Mouse (Mus musculus) left cerebral cortex, adult 11 months (tissue): Measurements from ENCODE around the gene Gcsam.
A peak's percentile ranks its signal among the peaks of the same experiment; 100 is the strongest.

Experiments used
- DNase-seq: peaks from one replicate; pipeline ENCODE4 v3.0.0; 2022; ENCODE audit warnings: low spot score

Gcsam gene

DNA sequence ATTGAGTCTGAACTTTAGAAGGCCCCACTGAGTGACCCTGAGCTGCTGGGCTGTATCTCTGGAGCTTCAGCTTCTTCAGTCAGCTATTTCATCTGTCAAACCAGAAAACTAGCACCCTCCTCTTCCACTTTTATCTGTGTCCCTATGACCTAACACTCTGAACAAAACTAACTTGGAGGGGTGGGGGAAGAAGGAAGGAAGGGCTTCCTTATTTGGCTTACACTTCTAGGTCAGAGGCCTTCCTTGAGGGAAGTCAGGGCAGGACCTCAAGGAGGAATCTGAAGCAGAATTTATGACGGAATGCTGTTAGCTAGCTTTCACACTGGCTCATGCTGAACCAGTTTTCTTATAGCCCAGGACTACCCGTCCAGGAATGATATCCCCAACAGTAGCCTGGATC is 41.3 kb downstream of the Gcsam start:
- no peak for DNase-seq

DNA sequence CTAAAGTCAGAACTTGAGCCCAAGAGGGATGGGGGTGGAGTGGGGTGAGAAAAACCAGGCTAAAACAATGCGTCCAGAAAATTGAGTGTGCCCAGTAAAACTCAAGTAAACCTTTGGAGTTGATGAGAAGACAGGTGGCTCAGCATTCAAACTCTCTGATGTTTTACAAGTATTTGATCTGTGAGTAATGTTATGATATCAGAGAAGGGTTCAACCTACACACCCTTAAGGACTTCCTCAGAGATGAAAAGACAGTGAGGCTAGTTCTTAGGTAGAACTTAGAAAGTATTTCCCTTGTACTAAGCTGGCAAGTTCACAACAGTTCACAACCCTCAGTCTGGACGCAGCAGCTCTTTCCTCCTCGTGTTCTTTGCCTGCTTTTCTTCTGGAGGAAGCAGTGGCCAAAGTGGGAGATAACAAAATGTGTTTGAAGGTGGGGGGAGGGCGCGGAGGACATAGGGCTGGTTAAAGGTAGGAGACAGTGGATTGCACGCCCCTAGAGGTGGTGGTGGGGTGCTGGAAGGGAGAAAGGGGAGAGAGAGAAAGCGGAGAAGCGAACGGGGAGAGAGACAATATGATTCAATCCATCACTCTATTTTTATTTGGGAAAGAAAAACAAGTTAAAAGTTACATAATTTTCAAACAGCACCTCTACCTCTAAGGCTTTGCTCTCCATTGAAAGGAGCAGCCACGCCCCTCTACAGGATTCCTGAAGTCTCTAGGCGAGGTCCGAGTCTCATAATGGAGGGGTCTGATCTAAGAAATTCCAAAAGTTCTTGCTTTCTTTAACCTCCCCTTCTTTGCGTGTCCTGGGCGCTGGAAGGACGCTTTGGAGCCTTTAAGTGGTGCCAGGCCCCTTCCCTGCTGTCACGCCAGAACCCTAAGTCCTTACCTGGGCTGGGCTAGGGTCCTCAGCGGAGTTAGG is 43.1 kb downstream of the Gcsam start:
- no peak for DNase-seq

DNA sequence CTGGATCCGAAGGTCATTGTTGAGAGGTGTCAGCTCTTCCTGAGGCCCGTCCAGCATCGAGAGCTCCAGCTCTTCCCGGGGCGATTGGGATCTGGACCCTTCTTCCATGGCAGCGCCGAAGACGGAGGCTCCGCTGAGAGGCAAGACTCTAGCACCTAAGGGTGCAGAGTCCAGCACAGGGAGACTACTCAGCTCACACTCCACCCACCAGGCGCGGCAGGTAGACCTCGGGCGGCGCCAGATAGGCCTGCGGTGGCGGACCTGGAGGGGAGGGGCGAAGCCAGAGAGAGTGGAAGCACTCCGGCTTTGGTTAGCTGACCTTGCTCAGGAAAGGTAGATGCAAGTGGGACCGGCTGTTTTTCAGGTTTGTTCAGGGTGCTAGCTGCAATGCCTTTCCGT is 43.8 kb downstream of the Gcsam start, which contains the start of gene BC016579:
TSS of gene BC016579 (minus strand) at position 135 of the 399 bp plus-strand sequence.
- no peak for DNase-seq

DNA sequence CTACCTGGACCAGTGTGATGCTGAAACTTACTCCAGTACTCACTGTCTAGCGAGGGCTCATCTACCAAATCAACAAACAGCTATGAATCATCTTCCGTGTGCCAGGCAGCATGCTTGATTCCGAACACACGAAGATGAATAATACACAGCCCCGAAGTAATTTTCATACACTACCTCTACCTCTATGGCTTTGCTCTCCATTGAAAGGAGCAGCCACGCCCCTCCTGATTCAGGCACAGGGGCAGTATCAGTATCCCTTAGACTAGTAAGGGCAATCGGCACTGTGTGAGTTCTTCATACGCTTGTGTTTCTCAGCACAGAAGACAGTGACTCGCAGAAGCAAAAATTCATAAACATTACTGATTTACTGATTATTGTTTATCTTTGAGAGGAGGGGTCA is 44.3 kb downstream of the Gcsam start:
- DNase-seq, result no peak

DNA sequence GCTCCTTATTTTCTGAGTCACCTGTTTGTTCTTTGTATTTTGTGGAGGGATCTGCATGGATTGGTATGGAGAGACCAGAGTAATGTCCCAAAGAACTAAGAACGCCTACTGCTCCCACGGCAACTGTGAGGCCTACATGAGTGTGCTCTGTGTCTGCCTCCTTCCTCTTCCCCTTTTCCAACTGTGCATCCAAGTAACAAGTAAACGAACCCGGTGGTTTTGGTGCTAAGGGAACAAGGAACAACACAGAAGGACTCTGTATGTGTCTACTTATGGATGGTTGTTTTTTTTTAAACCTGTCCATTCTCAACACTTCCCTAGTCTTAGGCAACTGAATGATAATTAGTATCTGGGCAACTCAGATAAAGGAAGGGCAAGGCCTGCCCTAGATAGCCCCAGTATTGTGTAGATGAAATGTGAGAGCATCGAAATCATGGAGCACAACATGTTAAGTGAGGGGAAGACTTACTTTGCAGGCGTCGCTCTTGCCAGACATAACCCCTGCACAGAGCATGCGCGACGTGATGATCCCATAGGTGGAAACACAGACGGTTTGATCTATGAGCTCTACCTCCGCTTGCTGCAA is 47.5 kb downstream of the Gcsam start:
- no peak for DNase-seq

DNA sequence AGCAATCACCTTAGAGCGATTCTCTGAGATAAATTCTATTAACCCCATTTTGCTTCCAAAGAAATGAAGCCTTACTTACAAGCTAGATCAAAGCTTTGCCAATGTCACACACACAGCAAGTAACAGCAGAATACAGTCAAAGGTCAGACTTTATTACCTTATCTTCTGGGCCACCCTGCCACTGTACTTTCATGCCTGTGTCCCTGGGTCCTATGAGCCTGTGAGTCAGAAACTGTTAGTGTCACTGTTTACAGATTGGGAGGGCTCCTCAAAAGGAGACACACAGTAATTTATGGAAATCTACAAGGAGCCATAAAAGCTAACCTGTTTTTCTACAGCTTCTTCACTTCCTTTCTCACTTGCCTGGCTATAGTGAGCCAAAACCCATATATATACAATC is 48.1 kb downstream of the Gcsam start:
- DNase-seq, result no peak

DNA sequence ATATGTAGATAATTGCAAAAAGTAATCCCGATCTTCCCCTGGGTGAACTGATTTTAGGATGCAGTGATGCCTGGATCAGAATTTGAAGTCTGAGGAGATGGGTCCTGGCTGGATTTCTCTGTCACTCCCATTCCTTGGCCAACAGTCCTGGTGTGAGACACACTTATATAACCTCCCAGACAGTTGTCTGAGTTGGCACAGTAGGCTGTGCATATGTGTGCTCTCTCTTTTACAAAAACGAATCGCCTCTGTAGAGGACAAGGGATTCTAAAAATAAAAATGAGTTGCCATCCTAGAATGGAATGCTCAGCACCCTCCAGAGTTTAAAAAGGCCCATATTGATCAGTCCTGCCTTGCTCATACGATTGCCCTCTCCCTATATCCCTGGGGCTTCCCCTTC is 49.4 kb downstream of the Gcsam start:
- DNase-seq, result peak; percentile 7

DNA sequence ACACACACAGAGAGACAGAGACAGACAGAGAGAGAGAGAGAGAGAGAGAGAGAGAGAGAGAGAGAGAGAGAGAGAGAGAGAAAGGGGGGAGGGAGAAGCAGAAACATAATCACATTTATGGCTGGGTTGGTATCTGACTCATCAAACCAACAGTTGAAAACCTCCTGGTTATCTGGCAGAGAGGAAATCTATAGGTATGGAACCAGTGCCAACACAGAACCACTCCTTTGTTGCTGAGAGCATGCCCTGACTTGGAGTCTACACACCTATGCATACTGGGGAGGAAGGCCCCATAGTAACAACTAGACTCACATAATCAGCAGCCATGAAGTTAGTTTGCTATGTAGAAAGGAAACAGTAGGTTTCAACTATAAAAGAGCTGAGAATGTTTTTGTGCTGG is 52.2 kb downstream of the Gcsam start:
- DNase-seq, result no peak

DNA sequence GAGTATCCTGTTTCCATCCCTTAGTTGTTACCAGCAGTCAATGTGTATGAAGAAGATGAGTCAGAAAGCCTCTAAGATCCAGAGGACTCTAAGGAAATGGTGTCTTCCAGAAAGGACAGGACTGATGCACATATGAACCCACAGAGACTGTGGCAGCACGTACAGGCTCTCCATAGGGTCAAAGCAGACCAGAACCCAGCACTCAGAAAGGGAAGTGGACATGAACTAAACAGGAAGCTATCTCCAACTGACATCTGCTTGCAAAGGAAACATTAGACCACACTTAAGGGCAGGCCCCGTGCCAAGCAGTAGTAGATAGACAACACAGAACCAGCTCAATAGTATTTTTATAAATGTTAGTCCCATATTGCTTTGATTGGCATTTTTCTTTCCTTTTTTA is 56.0 kb downstream of the Gcsam start:
- DNase-seq, result no peak

DNA sequence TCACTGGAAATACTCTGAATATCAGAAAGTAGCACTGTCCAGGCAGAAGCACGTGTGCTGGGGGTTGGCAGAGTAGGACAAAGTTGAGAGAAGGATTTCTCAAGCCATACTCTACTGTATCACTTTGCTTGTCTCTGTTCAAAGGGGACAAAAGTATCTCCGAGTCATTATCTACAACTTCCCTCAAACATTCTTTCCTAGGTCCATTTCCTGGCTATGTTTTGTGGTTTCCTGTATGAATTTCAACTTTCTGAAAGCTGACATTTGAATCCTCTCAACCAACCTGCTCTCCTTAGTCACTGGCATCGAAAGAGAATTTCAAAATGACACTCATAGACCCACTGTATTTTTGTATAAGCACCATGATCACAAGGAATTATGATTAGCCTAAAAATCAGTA is 58.0 kb downstream of the Gcsam start:
- DNase-seq, result no peak

DNA sequence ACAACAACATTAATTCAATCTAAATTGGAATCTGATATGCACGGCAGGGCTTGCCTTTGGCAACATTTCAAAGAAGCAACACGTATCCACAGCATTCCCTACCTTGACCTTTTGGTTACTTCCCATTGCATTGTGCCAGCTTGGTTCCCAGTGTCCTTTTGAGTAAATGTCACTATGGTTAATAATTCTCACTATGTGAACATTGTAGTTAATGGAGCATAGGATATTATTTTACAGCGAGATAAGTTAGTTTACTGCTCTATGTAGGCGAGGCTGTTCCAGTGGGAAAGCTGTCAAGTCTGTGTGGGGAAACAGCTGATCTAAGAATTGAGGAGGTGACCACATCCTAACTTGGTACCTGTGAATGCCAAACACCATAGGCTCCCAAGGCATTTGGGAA is 59.8 kb downstream of the Gcsam start:
- DNase-seq, result no peak
